Mouse (Mus musculus) lung, postnatal 14 days (tissue): Measurements from ENCODE around the gene Usp8.

Experiments
- DNase-seq: peaks from one replicate; pipeline ENCODE4 v3.0.0; 2021

The Usp8 gene

DNA sequence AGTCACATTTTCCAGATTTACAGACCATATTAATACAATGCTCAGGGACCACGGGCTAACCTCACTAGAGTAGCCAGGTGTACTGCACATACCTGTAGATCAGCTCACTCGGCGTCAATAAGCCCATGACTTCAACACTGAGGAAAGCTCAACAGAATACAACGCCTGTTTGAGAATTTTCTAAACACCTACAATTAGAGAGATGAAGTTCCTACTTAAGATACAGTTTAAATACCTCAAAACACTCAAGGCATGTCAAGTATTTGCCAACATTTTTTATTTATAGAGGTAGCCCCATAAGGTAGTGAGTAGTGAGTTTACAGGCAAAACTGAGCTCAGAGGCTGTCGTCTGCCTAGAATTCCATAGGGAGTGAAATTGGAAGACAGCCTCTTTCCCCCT lies 36.3 kb downstream of the Usp8 start:
- no peak for DNase-seq

DNA sequence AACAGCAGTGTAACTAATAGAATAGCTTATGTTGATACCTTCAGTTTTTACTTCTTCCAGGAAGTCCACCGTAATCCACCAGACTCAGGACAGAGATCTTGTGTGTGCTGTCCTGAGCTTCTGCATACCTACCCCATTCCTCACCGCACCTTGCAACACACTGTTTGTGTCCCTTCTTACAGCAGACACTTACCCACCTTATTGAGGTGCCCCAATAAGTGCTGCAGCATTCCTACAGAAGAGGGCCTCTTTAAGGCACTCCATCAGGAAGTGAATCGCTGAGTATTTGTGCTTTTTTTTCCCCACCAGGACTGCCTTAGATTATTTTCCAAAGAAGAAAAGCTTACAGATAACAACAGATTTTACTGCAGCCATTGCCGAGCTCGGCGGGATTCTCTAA lies 48.5 kb downstream of the Usp8 start:
- DNase-seq = no peak

- no peak for DNase-seq
These were observed 52.2 kb downstream of the Usp8 start for GRCm38 (mm10) chr2:126759351-126759750.

- no peak for DNase-seq
These were observed 58.9 kb downstream of the Usp8 start for GRCm38 (mm10) chr2:126765867-126766582.

DNA sequence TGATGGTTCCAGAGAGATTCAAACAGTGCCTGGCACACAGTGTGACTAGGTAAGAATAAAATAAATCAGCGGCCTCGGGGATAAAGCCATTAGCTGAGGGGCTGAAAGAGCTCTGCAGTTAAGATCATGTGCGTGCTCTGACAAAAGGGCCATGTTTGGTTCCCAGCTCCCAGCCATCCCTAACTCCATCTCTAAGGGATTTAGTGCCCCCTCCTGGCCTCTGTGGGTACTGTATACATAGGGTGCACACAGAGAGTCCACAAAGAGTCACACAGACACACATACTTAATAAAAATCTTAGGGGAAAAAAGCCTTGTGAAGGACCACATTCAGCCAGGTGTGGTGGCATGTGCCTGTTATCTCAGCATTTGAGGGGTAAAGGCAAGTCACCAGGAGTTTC lies 60.5 kb downstream of the Usp8 start:
- DNase-seq = no peak

GRCm38 (mm10) chr2:126768194-126768593 lies 61.1 kb downstream of the Usp8 start:
- DNase-seq = no peak

- DNase-seq = no peak
These were observed 62.5 kb downstream of the Usp8 start for GRCm38 (mm10) chr2:126769431-126770181.

- no peak for DNase-seq
These were observed 65.1 kb downstream of the Usp8 start for GRCm38 (mm10) chr2:126772217-126772616.

GRCm38 (mm10) chr2:126775951-126776350 lies 68.8 kb downstream of the Usp8 start:
- no peak for DNase-seq

GRCm38 (mm10) chr2:126776416-126776815 lies 69.3 kb downstream of the Usp8 start:
- no peak for DNase-seq

DNA sequence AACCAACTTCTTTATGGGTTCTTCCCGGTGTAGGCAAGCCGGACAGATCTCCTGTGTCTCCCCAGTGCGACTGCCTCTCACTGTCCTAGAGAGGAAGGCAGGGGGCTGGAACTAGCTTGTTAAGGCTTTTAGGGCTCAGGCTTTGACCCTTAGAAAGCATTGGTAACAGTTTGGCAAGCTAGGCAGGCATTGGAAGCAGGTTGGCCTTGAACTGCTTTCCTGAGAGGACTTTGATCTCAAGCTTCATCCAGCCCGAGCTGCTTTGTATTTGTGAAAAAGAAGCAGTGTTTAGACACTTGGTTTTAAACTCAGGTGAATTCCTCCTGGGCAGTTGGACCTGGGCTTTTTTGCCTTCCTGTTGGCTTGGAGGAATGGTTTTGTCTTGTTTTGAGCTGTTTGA lies 71.7 kb downstream of the Usp8 start:
- no peak for DNase-seq

DNA sequence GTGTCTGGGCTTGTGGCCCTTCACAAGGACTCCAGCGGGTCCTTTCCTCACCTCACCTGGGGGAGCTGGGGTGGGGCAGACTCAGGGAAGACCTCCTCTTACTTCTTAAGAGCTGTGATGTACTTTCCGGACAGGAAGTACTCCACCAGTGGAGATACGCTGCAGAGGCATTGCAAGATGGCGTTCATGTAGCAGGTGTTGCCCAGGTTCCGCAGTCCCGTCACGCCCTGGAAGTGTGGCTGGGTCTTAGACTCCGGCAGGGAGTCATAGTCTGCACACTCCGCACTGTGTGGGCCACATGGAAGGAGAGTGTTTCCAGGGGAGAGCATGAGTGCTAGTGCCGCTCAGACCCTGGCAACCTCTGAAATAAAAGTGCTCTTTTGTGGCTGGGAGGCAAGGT lies 73.2 kb downstream of the Usp8 start:
- no peak for DNase-seq

DNA sequence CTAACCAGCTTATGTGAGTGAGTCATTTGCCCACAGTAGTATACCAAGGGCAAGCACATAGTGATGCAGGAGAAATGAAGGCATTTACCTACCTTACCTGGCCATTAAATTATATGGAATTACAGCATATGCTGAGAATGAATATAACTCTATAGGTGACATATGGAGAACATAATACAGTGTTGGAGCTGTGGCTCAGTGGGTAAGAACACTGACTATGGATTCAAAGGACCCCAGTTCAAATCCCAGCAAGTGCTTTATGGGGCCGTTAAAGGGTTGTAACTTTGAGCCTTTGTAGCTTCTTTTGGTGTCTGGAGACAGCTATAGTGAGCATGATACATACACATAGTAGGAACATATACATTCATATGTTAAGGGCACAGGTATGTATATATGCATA lies 74.3 kb downstream of the Usp8 start:
- DNase-seq = no peak

DNA sequence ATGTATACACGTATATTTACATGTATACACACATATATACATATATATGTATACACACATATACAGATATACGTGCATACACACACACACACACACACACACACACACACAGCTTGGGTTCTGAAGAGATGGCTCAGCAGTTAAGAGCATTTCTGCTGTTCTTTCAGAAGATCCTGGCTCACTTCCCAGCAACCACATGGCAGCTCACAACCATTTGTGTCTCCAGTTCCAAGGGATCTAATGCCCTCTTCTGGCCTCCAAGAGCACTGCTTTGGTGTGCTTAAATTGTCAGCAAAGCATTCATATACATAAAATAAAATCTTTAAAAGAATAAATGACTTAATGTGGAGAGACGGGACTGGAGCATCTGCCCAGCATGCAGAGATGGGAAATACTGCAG lies 75.3 kb downstream of the Usp8 start:
- peak; percentile 68 for DNase-seq

- no peak for DNase-seq
These were observed 76.2 kb downstream of the Usp8 start, which contains the start of gene Usp50 for GRCm38 (mm10) chr2:126783370-126783769. Gene Usp50, minus strand, starts transcription at chr2:126783470.

GRCm38 (mm10) chr2:126787721-126788342 lies 80.7 kb downstream of the Usp8 start:
- DNase-seq = no peak

DNA sequence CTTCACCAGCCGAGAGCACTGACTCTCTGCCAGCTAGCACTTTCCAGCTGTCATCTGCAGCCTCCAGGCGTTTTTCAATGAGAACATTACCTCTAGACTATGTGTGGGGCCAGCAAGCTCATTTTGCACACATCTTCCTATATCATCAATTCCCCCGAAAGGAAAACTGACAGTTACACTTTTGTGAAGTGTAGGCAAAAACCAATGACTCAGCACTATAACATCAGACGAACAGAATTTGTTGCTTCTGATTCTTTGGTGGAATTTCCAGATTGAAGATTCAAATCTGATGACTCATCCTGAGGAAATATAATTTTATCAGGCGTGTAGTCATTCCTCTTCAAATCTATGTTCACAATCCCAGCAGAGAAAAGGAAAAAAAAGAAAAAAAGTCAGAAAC lies 85.5 kb downstream of the Usp8 start:
- DNase-seq = no peak

GRCm38 (mm10) chr2:126795708-126796107 lies 88.6 kb downstream of the Usp8 start:
- no peak for DNase-seq

- no peak for DNase-seq
These were observed 91.3 kb downstream of the Usp8 start for GRCm38 (mm10) chr2:126798455-126798854.

GRCm38 (mm10) chr2:126801980-126802379 lies 94.9 kb downstream of the Usp8 start:
- no peak for DNase-seq
